Mouse (Mus musculus) layer of hippocampus, postnatal 36 days (tissue): Measurements from ENCODE around the gene Pkp3. TPM values are rescaled to one million over a fixed set of nuclear protein-coding genes. Genes with fewer than 3 reads are reported as not detected.

ENCODE experiments used
- total RNA-seq, 2 experiments: library from RNA; stranded (reverse); gene quantifications; 2 replicates each; pipeline ENCODE4 v1.2.3; 2021

The Pkp3 gene
- total RNA-seq, 2 experiments from 2014 or later: not detected

Other genes starting within 250 kb of the Pkp3 start
- gene Urah, start 243.2 kb upstream of the Pkp3 start, total RNA-seq: 1 to 10 TPM; 1.8 to 2.9 TPM
- not detected for gene Scgb1c1, start 232.7 kb upstream of the Pkp3 start, total RNA-seq
- gene Odf3, start 230.4 kb upstream of the Pkp3 start, total RNA-seq: not detected
- gene Gm45785, start 221.9 kb upstream of the Pkp3 start, total RNA-seq: not detected
- gene Ric8a, start 221.3 kb upstream of the Pkp3 start, total RNA-seq: 10 to 100 TPM; 76.8 to 83.7 TPM
- gene Bet1l, start 220.6 kb upstream of the Pkp3 start, total RNA-seq: 10 to 100 TPM; 27.2 to 28.1 TPM
- 100 to 1,000 TPM; 113 to 119 TPM for gene Psmd13, start 196.2 kb upstream of the Pkp3 start, total RNA-seq
- 10 to 100 TPM; 64.6 to 71.8 TPM for gene Sirt3, start 195.9 kb upstream of the Pkp3 start, total RNA-seq
- 1 to 10 TPM; 1.2 to 1.3 TPM for gene Cox8b, start 177.8 kb upstream of the Pkp3 start, total RNA-seq
- gene Nlrp6, start 157.3 kb upstream of the Pkp3 start, total RNA-seq: under 1 TPM; 0.30 to 0.35 TPM
- gene Pgghg, start 136.8 kb upstream of the Pkp3 start, total RNA-seq: 1 to 10 TPM; 3.9 to 4.0 TPM
- gene Ifitm5, start 127.9 kb upstream of the Pkp3 start, total RNA-seq: not detected
- gene Gm45717, start 122.3 kb upstream of the Pkp3 start, total RNA-seq: not detected
- gene Ifitm2, start 122.2 kb upstream of the Pkp3 start, total RNA-seq: 10 to 100 TPM in 1 of 2 experiments, 1 to 10 TPM in 1; 8.4 to 14.1 TPM
- gene Ifitm1, start 111.0 kb upstream of the Pkp3 start, total RNA-seq: 1 to 10 TPM; 1.6 to 3.8 TPM
- 10 to 100 TPM; 11.1 to 11.4 TPM for gene Ifitm3, start 67.4 kb upstream of the Pkp3 start, total RNA-seq
- gene Ifitm6, start 60.3 kb upstream of the Pkp3 start, total RNA-seq: under 1 TPM in 1 of 2 experiments, not detected in 1; 0.63 TPM
- not detected for gene Gm17387, start 49.1 kb upstream of the Pkp3 start, total RNA-seq
- gene B4galnt4, start 17.1 kb upstream of the Pkp3 start, total RNA-seq: 10 to 100 TPM; 92.2 to 92.3 TPM
- 1 to 10 TPM; 1.7 to 2.4 TPM for gene Sigirr, start 22.4 kb downstream of the Pkp3 start, total RNA-seq
- not detected for gene Ano9, start 39.6 kb downstream of the Pkp3 start, total RNA-seq
- gene Ptdss2, start 44.2 kb downstream of the Pkp3 start, total RNA-seq: 10 to 100 TPM; 48.5 to 64.9 TPM
- gene Rnh1, start 94.6 kb downstream of the Pkp3 start, total RNA-seq: 10 to 100 TPM; 36.1 to 40.2 TPM
- gene Hras, start 115.8 kb downstream of the Pkp3 start, total RNA-seq: 100 to 1,000 TPM; 209 to 213 TPM
- gene Lrrc56, start 115.9 kb downstream of the Pkp3 start, total RNA-seq: 1 to 10 TPM; 4.5 to 5.9 TPM
- gene Lmntd2, start 135.9 kb downstream of the Pkp3 start, total RNA-seq: not detected
- under 1 TPM; 0.73 to 0.82 TPM for gene Rassf7, start 137.6 kb downstream of the Pkp3 start, total RNA-seq
- gene Phrf1, start 150.6 kb downstream of the Pkp3 start, total RNA-seq: 10 to 100 TPM; 79.9 to 86.9 TPM
- gene Irf7, start 188.3 kb downstream of the Pkp3 start, total RNA-seq: 1 to 10 TPM in 1 of 2 experiments, under 1 TPM in 1; 0.51 to 1.2 TPM
- not detected for gene Cdhr5, start 198.6 kb downstream of the Pkp3 start, total RNA-seq
- not detected for gene Sct, start 200.9 kb downstream of the Pkp3 start, total RNA-seq
- gene Drd4, start 213.8 kb downstream of the Pkp3 start, total RNA-seq: under 1 TPM in 1 of 2 experiments, not detected in 1; 0.18 TPM
- 10 to 100 TPM; 79.4 to 82.5 TPM for gene Deaf1, start 249.5 kb downstream of the Pkp3 start, total RNA-seq
- 10 to 100 TPM; 32.4 to 34.3 TPM for gene Tmem80, start 249.5 kb downstream of the Pkp3 start, total RNA-seq